Mouse (Mus musculus) brain, embryonic 18.5 days (tissue): Measurements from ENCODE around the gene Socs7.

Source experiments
- DNase-seq: peaks from one replicate; pipeline ENCODE4 v3.0.0-alpha.2; 2012; ENCODE audit warnings: low read depth, low spot score

The Socs7 gene

DNA sequence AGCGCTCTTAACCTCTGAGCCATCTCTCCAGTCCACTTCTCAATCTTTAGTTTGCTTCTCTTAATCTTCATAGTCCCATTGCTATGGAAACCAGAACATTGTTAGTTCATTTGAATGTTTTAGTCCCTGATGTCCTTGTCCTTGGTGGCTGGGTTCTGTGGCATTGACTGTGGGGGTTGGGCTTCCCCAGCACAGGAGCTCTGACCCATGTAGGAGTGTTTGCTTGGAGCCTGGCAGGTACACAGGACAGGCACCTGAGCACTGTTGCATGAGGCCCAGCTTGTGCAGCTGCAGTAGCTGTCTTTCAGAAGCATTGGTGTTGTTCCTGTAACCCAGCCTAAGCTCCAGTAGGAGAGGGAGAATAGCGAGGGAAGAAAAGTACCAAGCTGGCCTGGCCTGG, 25.5 kb downstream of the Socs7 start:
- DNase-seq: no peak

DNA sequence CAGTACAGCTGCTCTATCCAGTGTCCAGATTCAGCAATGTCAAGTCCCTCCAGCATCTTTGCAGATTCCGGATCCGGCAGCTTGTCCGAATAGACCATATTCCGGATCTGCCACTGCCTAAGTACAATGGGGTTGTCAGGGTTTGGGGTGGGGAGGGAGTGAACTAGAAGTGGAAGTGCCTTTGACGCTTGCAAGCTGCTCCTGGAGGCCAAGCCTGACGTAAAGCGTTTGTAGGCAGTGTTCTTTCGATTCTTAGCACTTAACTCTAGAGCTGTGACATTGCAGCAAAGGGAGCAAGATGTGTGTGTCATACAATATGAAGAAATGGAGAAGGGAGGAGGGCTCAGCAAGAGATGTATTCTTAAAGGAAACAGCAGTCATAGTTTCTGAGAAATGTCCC, 26.8 kb downstream of the Socs7 start:
- DNase-seq: no peak

DNA sequence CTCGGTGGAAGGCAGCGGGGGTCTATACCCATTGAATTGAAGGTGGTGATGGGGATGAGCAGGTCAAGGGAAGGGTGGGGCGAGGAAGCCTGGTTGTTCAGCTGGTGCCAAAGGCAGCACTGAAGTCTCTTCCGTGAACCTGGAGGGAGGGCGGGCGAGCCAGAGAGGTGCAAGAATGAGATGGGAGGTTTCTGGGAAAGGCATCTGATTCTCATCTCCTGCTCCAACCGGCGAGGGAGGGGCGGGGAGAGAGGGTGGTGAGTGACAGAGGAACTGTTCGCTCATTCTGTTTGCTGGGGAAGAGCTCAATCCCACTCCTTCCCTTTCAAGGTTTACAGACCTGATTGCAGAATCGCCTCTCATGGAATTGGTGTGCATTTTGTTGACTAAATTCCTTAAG, 31.3 kb downstream of the Socs7 start:
- no peak for DNase-seq

DNA sequence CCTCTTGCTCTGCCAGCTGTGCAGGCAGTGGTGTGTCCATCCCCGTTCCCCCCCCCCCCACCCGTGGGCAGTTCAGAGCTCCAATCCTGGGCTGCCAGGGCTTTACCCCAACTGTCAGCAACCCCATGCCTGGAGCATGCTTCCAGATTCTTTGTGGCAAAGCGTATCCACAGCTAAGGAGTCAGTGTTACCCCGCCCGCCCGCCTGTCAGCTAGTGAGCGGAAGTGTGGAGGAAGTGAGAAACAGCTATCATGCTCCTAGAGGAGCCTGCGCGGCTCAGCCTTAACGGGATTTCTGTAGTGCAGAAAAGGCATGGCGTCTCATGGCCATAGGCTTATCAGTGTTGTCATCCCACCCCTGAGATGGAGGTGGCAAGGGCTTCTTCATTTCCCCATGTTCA, 31.8 kb downstream of the Socs7 start:
- DNase-seq: no peak

DNA sequence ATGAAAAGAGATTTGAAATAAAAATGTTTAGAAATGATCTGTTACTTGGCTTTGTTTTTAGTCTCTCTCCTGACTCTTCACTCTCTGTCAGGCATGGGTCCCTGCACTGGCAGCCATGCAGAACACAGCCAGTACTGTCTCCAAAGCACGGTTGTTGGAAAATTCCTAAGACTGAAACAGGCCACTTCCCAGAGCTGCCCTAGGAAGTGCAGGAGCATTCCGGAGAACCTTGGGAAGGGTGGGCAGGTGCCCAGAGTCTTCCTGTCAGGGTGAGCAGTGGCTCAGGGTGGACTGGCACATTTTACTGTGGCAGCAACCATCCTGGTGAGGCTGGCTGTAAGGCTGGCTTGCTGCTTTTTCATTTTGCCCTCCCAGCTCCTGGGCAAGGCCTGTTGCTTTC, 36.2 kb downstream of the Socs7 start:
- DNase-seq: no peak

DNA sequence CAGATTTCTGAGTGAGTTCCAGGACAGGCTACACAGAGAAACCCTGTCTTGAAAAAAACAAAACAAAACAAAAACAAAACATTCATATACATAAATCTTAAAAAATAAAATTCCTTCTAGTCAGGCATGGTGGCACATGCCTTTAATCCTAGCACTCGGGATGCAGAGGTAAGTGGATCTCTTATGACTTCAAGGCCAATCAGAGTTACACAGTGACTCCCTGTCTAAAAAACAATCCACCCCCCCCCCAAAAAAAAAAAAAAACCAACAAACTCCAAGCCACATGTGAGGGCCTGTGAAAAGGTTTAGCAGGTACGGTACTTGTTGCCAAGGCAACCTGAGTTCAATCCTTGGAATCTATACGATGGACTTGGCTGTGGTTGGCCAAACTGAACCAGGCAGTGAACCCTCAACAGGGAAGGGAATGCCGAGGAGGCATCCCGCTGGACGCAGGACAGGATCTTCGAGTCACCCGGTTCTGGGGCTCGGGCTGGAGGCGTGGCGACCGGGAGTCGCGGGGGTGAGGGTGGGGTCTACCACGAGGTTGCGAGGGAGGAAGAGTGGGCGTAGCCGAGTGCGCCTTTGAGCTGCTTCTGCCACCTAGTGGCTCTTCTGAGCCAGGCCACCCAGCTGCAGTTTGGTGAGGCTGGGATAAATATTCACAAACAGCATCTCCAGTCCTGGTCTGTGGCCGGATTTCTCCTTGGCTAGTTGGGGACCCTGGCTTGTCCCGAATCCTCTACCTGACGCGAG, 37.8 kb downstream of the Socs7 start:
- no peak for DNase-seq

DNA sequence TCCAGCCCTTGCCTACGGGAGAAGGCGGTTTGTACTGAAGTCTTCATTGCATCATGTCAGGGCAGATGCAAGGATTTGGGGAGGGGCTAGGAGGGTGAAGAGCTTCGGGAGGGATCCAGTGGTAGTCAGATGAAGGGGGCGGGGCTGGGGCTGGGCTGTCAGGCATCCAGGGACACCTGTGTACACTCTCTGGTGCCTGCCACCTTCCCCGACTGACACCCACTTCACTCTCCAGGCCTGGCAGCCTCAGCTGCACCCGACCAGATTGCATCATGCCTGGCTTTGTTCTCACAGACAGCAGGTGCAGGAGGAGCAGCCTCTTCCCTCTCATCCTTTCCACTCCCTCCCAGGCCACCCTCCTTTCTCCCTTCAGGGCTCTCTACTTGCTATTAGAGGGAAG, 38.7 kb downstream of the Socs7 start:
- no peak for DNase-seq

DNA sequence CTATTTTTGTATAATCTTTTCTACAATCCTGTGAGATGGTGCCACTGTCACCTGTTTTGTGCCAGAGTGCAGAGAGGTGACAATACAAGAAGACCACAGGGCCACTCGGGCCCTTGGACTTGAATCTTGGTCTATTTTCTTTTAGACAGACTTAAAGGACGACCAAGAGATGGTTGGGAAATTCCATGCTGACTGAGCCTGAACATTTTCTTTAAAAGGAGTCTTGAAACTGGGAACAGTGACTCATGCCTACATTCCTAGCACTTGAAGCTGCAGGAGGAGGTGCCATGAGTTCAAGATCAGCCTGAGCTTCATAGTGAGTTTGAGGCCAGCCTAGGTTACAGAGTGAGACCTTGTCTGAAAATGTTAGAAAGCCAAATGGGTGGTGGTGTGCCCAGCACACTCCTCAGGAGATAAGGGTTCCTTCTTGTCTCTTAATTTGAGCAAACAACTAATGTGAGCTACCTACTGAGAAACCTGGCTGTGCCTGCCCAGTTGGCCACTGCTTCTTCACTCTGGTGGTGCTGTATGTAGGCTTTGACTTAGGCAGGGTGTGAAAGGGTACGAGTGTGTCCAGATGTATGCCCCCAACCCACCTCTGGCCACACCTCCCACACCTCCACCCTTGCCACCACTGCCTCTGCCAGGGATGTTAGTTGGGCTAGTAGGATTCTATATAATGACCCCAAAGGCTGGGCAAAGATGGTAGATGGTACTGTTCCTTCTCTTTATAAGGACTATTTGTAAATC, 39.5 kb downstream of the Socs7 start:
- DNase-seq: no peak

DNA sequence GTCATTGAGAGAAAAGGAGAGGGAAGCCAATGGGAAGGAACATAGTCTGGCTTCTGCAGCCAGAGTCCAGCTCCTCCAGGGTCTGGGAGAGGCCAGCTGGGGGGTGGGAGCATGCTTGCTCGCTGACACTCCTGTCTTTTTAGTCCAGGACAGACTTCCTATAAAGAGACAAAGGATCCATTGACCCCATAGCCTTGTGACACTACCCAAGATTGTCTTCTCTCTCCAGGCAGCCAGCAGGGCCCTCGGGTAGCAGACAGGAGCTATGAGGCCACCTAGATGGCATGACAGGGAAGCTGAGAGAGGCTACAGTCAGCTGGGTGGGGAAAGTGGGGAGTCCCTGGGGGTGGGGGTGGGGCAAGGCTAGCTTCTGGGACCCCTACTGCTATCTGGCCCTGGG, 40.4 kb downstream of the Socs7 start:
- DNase-seq: no peak

DNA sequence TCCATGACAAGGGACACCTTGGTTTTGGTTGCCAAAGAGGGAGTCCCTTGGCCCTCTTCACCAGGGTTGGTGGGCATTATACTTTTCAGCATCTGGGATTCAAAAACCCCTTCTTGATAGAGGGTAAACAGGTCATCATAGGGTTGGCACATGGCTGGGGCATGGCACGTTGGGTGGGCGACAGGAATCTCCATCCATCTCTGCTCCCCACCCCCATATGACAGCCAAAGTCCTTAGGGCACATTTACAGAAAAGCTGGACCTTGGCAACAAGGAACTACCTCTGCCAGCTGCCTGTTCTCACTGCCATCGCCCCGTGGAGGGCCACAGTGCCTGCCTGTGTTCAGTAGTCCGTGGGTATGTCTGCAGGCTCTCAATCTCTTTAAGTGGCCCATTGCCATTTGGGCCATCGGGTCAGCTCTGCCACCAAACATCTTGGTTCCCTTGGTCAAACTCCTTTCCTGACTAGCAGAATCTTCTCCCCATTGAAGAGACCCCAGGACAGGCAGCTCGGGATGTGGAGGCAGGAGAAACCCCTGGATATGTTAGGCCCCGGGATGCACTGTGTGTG, 41.3 kb downstream of the Socs7 start:
- no peak for DNase-seq

DNA sequence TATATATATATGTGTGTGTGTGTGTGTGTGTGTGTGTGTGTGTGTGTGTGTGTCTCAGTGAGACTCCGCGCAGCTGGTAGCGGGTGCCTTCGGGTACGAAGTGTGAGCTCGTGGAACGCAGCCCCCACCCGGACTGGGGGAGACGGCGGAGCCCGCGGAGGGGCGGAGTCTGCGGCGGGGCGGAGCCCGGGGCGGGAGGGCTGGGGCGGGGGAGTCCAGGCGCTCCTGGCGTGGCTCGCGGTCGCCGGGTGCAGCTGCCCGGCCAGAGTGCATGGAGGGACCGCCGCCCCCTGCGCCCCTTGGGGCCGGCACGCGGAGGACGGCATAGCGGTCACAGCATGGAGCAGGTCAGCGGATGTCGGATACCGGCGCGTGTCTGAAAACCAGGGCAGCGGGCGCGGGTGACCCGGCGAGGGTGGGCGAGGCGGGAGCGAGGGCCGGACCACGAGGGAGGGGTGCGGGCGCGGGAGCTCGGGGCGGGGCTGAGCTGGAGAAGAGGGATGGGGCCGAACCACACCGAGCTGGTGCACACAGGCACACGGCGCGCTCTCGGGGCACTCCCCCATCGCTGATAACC, 41.9 kb downstream of the Socs7 start:
- DNase-seq: no peak

DNA sequence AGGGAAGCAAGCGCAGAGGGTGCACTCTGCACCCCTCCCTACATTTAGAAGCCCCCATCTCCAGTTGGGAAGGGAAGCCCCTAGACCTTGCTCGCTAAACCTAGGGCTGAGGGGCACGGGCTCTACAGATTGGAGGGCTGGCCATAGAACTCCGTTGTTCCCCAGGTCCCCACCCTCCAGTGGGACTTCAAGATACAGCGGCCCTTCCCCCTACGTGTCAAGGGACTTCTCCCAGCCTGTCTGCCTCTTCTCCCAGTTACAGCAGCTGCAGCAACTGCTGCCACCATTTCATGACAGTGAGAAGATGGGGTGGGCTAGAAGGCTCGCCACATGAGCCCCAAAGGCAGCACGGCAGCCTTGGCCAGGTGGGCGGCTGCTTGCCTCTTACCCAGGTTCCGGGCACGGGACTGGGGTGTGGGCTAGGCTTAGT, 42.4 kb downstream of the Socs7 start:
- no peak for DNase-seq

DNA sequence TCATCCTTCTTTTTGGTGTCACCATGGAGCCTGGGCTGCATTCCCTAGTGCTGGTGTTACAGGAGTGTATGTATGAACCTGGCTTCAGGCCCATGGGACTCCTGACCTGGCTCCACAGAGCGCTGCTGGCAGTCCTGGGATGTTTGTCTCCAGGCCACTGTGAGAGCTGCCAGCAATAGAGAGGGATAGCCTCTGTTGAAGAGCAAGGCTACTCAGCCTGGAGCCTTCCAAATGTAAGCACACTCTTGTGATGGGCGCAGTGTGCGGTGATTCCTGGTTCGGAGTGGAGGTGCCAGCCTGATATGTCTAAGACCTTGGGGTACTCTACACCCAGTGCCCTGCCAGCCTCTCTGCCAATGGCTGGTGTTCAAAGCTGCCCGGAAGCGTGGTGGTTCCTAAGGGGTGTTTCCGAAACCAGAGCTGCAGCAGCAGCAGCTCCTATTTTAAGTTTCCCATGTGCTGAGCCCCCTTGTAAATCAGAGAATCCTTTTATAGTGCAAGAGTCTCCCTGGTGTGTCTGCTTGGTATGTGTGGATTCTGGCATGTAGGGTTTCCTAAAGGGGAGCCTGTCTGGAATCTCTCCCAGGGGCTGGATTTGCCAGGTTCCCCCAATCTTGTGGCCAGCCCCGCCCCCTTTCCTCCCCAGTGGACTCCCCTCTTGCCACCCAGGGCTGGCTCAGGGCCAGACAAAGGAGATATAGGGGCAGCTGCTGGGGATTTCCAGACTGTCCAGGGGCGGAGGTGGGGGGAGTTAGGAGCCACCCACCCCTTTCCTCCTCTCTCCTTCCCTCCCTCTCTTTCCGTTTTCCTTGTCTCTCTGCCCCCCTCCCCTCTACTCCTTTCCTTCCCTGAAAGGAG, 44.0 kb downstream of the Socs7 start:
- DNase-seq: no peak

DNA sequence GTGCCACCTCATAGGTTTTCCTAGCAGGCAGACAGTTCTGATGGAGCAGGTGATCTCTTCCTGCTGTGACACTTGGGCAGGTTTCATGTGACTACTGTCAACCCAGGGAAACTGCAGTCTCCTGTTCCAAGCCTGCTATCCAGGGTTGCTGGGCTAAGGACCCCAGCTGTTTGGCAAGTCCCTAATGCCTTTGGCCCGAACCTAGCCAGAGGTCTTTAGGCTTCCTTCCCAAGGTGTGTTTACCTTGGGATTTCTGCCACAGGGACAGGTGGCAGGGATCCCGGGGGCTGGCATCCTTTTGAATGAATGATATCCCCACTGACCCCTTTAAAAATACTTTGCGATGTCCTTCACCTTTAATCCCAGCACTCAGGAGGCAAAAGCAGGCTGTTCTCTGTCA, 45.1 kb downstream of the Socs7 start:
- DNase-seq: no peak

DNA sequence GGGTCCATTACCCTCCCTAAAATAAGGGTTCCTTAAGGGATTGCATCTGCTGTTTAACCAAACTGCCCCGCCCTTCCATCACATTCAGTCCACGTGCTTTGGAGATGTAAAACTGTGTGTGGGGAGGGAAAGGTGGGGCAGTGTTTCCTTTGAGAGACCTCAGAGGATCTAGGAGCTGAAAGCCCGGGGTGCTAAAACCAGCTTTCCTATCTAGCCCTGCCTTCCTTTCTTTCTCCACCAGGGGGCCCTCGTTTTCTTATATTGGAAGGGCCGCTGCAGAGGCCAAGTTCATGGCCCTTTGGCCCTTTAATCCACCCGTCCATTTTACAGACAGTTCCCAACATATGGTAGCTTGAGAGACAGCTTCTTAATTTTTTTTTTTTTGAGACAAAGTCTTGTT, 45.8 kb downstream of the Socs7 start:
- DNase-seq: no peak

DNA sequence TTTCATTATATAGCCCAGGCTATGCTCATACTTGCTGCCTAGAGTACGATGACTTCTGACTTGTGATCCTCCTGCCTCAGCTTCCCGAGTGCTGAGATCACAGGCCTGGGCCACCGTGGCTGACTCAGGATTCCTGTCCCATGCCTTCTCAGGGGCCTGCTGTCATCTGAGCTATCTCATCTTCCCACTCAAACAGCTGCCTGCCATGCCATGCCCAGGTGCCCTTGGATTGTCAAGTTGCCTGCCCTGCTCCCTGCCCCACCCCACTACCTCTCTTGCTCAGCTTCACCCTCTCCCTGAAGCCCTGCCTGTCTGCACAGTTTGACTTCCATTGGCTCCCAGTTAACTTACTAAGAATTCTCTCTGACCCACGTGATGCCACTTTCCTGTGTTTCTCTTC, 48.6 kb downstream of the Socs7 start:
- no peak for DNase-seq

DNA sequence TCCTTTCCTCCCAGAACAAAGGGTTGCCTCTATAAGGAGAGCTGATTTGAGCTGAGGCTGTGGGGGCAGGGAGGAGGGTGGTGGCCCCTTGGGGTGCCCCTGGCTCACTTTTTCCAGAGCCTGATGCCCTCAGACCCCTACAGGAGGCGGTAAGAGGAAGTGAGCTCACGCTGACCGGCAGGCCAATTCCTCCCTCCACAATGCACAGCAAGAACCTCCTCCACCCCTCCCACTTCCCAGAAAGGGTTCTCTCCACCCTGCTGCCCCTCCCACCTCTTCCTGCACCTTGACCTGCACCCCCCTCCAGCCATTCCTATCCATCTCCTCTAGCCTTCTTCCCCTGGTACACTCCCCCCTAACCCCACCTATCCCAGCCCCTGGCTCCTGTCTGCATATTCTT, 49.8 kb downstream of the Socs7 start:
- DNase-seq: no peak

DNA sequence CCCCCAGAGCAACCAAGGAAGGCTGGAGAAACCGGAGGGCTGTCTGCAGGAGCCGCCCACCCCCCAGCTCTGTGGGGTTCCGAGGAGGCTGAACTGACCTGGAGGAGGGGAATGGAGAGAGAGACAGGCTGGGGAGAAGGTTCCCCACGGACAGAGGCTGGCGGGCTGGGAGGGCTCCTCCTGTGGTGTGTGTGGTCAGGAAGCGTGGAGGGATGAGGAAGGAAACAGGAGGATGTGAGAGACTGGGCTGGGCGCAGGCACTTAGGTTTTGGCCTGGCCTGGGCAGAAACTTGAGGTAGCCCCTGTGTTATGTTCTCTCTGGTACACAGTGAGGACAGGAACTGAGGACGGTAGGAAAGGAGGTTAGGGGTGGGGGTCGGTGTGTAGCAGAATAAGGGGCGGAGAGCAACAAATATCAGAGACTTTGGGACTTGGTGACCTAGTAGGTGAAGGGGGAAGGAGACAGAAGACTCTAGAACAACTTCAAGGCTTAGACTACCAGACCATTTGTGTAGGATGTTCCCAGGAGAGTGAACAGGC, 50.5 kb downstream of the Socs7 start:
- DNase-seq: no peak

DNA sequence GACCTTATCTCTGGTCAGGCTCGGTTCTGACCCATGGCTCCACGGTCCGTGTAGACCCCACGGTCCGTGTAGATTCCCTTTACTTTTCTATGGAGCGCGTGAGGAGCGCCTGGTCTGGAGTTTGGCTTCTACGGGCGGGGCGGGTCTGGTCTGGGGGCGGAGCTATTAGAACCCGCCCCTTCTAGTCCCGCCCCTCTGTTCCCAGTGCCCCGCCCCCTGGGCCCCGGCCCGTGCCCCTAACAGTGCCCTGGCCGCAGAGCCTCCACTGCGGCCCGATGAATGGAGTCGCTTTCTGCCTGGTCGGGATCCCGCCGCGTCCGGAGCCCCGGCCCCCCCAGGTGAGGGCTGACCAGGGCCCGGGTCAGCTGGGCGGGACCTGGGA, 53.0 kb downstream of the Socs7 start, which contains the start of gene Arhgap23:
Gene Arhgap23, plus strand, starts transcription at position 204 of the 382 bp plus-strand sequence.
- no peak for DNase-seq

DNA sequence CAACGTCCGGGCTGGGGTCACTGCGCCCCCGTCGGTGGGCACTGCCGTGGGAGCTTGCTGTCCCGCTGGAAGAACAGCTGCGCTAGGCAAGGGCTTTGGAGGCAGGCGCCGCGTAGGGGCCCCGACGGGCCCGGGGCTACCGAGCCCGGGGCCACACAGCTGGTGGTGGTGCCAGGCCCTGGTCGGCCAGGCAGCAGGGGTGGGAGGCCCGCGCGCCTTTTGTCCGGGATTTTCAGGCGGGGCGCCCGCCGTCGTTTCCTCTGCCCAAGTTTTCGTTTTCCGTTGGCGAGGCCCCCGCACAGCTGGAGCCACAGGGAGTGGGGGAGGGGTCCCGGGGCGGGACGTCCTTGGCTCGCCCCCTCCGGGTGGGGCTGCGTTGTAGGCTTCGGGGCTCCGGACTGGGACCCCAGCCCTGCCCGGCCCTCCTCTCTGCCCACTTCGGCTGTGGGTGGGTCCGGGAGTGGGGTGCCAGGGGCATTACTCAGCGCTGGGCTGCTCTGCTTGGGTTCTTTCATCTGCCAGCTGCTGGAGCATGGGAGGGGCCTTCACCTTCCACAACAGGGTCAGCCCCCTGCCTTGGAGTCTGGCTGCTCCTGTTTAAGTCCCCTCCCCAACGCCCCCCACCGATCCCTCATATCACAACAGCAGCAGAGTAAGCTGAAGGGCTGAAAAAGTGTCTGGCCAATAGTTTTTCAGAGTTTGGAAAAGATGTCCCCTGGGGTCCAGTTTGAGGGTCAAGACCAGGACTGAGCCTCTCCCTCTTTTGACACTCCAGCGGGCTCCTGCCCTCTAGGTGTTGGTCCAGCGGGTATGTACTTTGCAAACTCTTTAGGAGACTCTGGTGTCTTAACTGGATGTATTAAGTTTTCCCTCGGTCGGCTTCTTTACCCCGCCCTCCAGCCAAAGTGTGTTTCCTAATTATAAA, 53.6 kb downstream of the Socs7 start:
- DNase-seq: no peak
